Mouse (Mus musculus) hindbrain, postnatal 0 days (tissue): ENCODE data around the gene Mroh2a. TPM values are rescaled to one million over a fixed set of nuclear protein-coding genes. Genes with fewer than 3 reads are reported as not detected.

ENCODE experiments used
- ATAC-seq: fragments of 200-750 bp; cut with Nextera tagmentation; 2 replicates; pipeline ENCODE4 v1.8.0; 2017; ENCODE audit warnings: mild to moderate bottlenecking, moderate TSS enrichment, moderate library complexity
- DNase-seq: peaks from one replicate; pipeline ENCODE4 v3.0.0-alpha.2; 2015; ENCODE audit warnings: low spot score
- H3K27ac ChIP-seq: fragments of 300-500 bp; sonication (generic); 2 replicates; pipeline ENCODE4 v1.5.1; 2014; ENCODE audit warnings: mild to moderate bottlenecking
- H3K27me3 ChIP-seq: fragments of 300-500 bp; sonication (generic); 2 replicates; pipeline ENCODE4 v1.6.1; 2014; ENCODE audit warnings: low read length, mixed read lengths; ENCODE audit not compliant: insufficient read depth
- H3K36me3 ChIP-seq: fragments of 300-500 bp; sonication (generic); 2 replicates; pipeline ENCODE4 v1.6.1; 2014; ENCODE audit warnings: low read length, mixed read lengths; ENCODE audit not compliant: insufficient read depth
- H3K4me1 ChIP-seq: fragments of 300-500 bp; sonication (generic); 2 replicates; pipeline ENCODE4 v1.6.1; 2014; ENCODE audit warnings: antibody characterized with exemption, low read length, mixed read lengths; ENCODE audit not compliant: insufficient read depth
- H3K4me2 ChIP-seq: fragments of 300-500 bp; sonication (generic); 2 replicates; pipeline ENCODE4 v1.6.1; 2014; ENCODE audit warnings: low read depth, mild to moderate bottlenecking, low read length, moderate library complexity, mixed read lengths
- H3K4me3 ChIP-seq: fragments of 300-500 bp; sonication (generic); 2 replicates; pipeline ENCODE4 v1.5.1; 2014; ENCODE audit warnings: low read length
- H3K9ac ChIP-seq: fragments of 300-500 bp; sonication (generic); replicated peaks from 2 replicates; pipeline ENCODE4 v1.6.1; 2014; ENCODE audit warnings: mild to moderate bottlenecking, low read length, moderate library complexity, mixed read lengths
- H3K9me3 ChIP-seq: fragments of 300-500 bp; sonication (generic); 2 replicates; pipeline ENCODE4 v1.6.1; 2016; ENCODE audit warnings: low read length, mixed read lengths
- CTCF ChIP-seq: IDR thresholded peaks from 2 replicates; pipeline ENCODE4 v1.5.1; 2016; ENCODE audit warnings: antibody characterized with exemption, control low read depth, low read depth
- WGBS: fragments of 180-500 bp; shearing (Covaris S2); extraction: QIAGEN DNeasy Blood & Tissue Kit; methylation state at CpG from one replicate; pipeline ENCODE4 v1.1.7; 2014; 5-methylcytosine and 5-hydroxymethylcytosine counted together
- polyA plus RNA-seq: library from polyadenylated mRNA; unstranded; fragments of >200 nt; fragmentation: Nextera tagmentation; extraction: Ambion mirVana; gene quantifications from 2 replicates; pipeline ENCODE4 v1.2.1, GENCODE M21; 2015
- total RNA-seq: library from RNA; depleted of rRNA; stranded (reverse); fragments of >200 nt; gene quantifications from 2 replicates; pipeline ENCODE4 v1.2.3, GENCODE M21; 2014

The Mroh2a gene
- total and polyA plus RNA-seq, 2 experiments from 2014 or later, result 0.16 to 0.23 TPM

DNA sequence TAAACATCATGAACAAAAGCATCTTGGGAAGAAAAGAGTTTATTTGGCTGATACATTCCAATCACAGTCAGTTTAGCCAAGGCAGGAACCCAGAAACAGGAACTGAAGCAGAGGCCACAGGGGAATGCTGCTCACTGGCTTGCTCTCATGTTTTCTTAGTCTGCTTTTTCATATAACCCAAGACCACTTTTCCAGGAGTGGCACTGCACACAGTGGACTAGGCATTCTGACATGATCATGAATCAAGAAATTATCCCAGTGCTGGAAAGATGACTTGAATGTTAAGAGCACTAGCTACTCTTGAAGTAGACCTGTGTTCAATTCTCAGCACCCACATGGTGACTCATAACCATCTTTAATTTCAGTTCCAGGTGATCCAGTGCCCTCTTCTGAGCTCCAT, 1.0 kb upstream of the Mroh2a start:
- Histone ChIP-seq H3K36me3 (no peaks in the 10 kb centered on the region), H3K9ac (no peak overlapping the region), H3K4me2 (no peak overlapping the region), H3K27ac (no peak overlapping the region), H3K9me3 (peaks cover 59% of the 10 kb centered on the region), H3K4me3 (no peak overlapping the region), H3K4me1 (no peaks in the 10 kb centered on the region), H3K27me3 (no peaks in the 10 kb centered on the region)
- DNase-seq, result no peak
- no peak for TF ChIP-seq CTCF
- no peak for ATAC-seq

- Histone ChIP-seq H3K36me3 (no peaks in the 10 kb centered on the region), H3K9ac (no peak overlapping the region), H3K27me3 (no peaks in the 10 kb centered on the region), H3K9me3 (peaks cover 72% of the 10 kb centered on the region), H3K4me1 (no peaks in the 10 kb centered on the region), H3K4me3 (no peak overlapping the region), H3K4me2 (no peak overlapping the region), H3K27ac (no peak overlapping the region)
- no peak for ATAC-seq
- no peak for DNase-seq
- 56% methylated on average over 2 of the region's 2 CpGs for WGBS
- TF ChIP-seq CTCF, result no peak
These were observed 696 bp downstream of the Mroh2a start for GRCm38 (mm10) chr1:88227482-88227881.

GRCm38 (mm10) chr1:88228121-88228520, 1.3 kb downstream of the Mroh2a start:
- DNase-seq, result no peak
- TF ChIP-seq CTCF, result no peak
- no peaks in the 10 kb centered on the region for H3K4me1 ChIP-seq
- no peaks in the 10 kb centered on the region for H3K36me3 ChIP-seq
- 68% methylated on average over 7 of the region's 7 CpGs for WGBS
- H3K4me3 ChIP-seq, result no peak overlapping the region
- peaks cover 78% of the 10 kb centered on the region for H3K9me3 ChIP-seq
- H3K9ac ChIP-seq, result no peak overlapping the region
- H3K27ac ChIP-seq, result no peak overlapping the region
- no peak for ATAC-seq
- no peak overlapping the region for H3K4me2 ChIP-seq
- H3K27me3 ChIP-seq, result no peaks in the 10 kb centered on the region

DNA sequence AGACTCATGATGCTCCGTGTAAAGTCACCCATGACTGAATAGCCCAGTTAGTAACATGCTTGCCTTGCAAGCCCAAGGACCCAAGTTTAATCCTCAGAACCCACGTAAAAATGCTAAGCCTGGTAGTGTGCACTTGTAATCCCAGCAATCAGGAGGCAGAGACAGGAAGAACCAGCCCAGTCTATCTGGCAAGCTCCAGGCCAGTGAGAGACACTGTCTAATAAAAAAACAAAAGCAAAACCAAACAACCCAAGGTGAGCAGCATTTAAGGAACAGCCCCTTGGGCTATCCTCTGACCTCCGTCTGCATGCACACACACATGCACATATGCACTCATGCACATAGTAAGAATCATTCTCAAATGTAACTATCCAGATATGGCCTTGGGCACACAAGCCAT, 2.8 kb downstream of the Mroh2a start:
- WGBS, result 79% methylated on average over 3 of the region's 3 CpGs
- peaks cover 93% of the 10 kb centered on the region for H3K9me3 ChIP-seq
- no peak overlapping the region for H3K4me2 ChIP-seq
- no peak overlapping the region for H3K4me3 ChIP-seq
- DNase-seq, result no peak
- TF ChIP-seq CTCF, result no peak
- H3K27ac ChIP-seq, result no peak overlapping the region
- ATAC-seq, result no peak
- no peaks in the 10 kb centered on the region for H3K27me3 ChIP-seq
- H3K36me3 ChIP-seq, result no peaks in the 10 kb centered on the region
- H3K4me1 ChIP-seq, result no peaks in the 10 kb centered on the region
- H3K9ac ChIP-seq, result no peak overlapping the region

DNA sequence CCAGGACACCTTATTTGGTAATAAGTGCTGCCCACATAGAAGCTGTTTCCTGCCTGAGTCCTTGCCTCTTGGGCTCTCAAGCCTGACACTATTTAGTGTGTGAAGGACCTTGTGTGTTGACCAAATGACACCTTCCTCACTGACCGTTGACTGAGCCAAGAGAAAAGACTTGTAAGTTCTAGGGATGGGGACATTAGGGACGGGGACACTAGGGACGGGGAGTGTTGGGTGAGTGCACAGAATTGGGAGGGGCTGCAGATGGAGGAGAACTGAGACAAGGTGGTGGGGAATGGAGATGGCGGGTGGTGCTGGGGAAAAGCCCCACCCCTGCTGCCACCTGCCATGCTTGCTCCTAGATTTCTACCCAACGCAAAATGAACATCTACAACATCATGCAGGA, 3.2 kb downstream of the Mroh2a start:
- H3K9me3 ChIP-seq, result peaks cover 97% of the 10 kb centered on the region
- H3K4me3 ChIP-seq, result no peak overlapping the region
- DNase-seq (no peak), ATAC-seq (no peak)
- H3K36me3 ChIP-seq, result no peaks in the 10 kb centered on the region
- WGBS, result 83% methylated on average over 5 of the region's 5 CpGs
- no peaks in the 10 kb centered on the region for H3K4me1 ChIP-seq
- H3K4me2 ChIP-seq, result no peak overlapping the region
- H3K27ac ChIP-seq, result no peak overlapping the region
- no peaks in the 10 kb centered on the region for H3K27me3 ChIP-seq
- H3K9ac ChIP-seq, result no peak overlapping the region
- TF ChIP-seq CTCF, result no peak

- no peak overlapping the region for H3K4me2 ChIP-seq
- DNase-seq (no peak), ATAC-seq (no peak)
- no peaks in the 10 kb centered on the region for H3K27me3 ChIP-seq
- no peaks in the 10 kb centered on the region for H3K36me3 ChIP-seq
- no peaks in the 10 kb centered on the region for H3K4me1 ChIP-seq
- TF ChIP-seq CTCF, result no peak
- 73% methylated on average over 7 of the region's 7 CpGs for WGBS
- no peak overlapping the region for H3K27ac ChIP-seq
- H3K9me3 ChIP-seq, result peaks cover 99% of the 10 kb centered on the region
- H3K9ac ChIP-seq, result no peak overlapping the region
- H3K4me3 ChIP-seq, result no peak overlapping the region
These were observed 3.6 kb downstream of the Mroh2a start for GRCm38 (mm10) chr1:88230421-88230820.

GRCm38 (mm10) chr1:88230981-88231802, 4.4 kb downstream of the Mroh2a start:
- no peaks in the 10 kb centered on the region for H3K36me3 ChIP-seq
- TF ChIP-seq CTCF, result no peak
- H3K4me2 ChIP-seq, result no peak overlapping the region
- H3K4me3 ChIP-seq, result no peak overlapping the region
- WGBS, result 77% methylated on average over 6 of the region's 6 CpGs
- DNase-seq, result no peak
- no peak overlapping the region for H3K9ac ChIP-seq
- peaks cover 99% of the 10 kb centered on the region for H3K9me3 ChIP-seq
- no peak overlapping the region for H3K27ac ChIP-seq
- no peak for ATAC-seq
- H3K4me1 ChIP-seq, result no peaks in the 10 kb centered on the region
- no peaks in the 10 kb centered on the region for H3K27me3 ChIP-seq
